Mouse (Mus musculus): ENCODE measurements around the gene A330070K13Rik. TPM values are rescaled to one million over a fixed set of nuclear protein-coding genes. Genes with fewer than 3 reads are reported as not detected.
A peak's percentile ranks its signal among the peaks of the same experiment; 100 is the strongest.

A330070K13Rik gene
- not detected in 2 replicates for polyA plus RNA-seq (2015; fragmentation: Nextera tagmentation; extraction: Ambion mirVana)

DNA sequence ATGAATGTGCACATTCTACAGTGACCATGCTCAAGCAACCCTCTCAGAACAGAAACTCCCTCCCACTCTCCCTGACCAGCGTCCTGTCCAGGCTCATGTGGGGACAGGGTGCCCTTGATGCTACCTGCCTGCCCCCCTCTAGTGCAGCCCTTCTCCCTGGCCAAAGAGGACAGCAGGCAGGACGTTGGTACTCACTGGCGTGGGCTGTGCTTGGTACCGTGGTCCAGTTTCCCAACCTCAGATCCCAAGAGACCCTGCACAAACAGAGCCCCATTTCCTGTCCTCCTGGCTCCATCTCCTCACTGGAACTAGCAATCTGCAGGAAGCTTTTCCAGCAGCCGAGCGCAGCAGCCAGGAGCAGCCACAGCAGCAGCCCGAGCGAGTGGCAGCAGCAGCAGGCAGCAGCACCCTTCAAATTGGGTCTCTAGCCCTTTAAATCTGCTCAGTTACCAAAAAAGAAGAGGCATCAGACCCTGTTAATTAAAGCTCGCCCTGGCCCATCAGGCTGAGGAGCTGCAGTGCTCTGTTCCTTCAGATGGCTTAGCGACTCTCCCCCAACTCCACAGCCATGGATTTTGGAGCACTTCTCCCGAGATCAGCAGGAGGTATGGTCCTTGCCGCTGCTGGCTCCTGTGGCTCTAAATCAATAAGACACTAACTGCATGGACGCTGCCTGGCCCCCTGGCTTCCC lies at the start of gene A330070K13Rik:
A330070K13Rik (minus strand) TSS at position 410 of the 691 bp plus-strand sequence.
- WGBS, result 13% methylated on average over 13 of the region's 13 CpGs

DNA sequence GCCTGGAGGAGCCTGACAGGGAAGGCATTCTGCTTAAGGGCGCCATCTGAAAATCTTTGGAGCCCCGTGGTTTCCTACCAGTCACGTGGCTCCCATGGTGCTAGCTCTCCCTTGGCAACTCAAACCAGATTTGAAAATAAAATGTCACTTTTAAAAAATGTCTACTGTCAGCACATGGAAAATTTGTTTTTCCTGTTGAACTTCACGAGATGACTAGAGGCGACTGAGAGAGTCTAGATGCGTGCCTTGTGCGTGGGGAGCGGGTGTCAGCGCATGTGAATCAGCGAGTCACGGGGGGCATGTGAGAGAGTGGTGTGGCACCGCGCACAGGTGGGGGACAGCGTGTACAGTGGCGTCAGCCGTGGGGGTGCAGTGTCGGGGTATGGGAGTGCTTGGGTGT lies 27.1 kb upstream of the A330070K13Rik start:
- Histone ChIP-seq H3K4me2 (ENCODE audit: low read length) (no peak overlapping the region), H3K9me3 (ENCODE audit: control insufficient read depth, low read length) (no peaks in the 10 kb centered on the region), H3K36me3 (ENCODE audit: control insufficient read depth, insufficient read depth) (no peaks in the 10 kb centered on the region), H3K9ac (replicated peaks; ENCODE audit: low read depth, low read length) (no peak overlapping the region), H3K4me3 (replicated peaks; ENCODE audit: low read length) (no peak overlapping the region), H3K4me1 (replicated peaks; ENCODE audit: control insufficient read depth, insufficient read depth, low read length) (no peaks in the 10 kb centered on the region), H3K27ac (ENCODE audit: low read length) (no peak overlapping the region), H3K27me3 (replicated peaks; ENCODE audit: control insufficient read depth, insufficient read depth, low read length) (no peaks in the 10 kb centered on the region)
- ATAC-seq, result no peak
- 94% methylated on average over 17 of the region's 17 CpGs for WGBS

More for the DNA sequence above, at the start of gene A330070K13Rik:
- no peaks in the 10 kb centered on the region for H3K9me3 ChIP-seq (ENCODE audit: control insufficient read depth, low read length)
- ATAC-seq, result no peak
- no peak within 1 kb of the TSS for H3K9ac ChIP-seq (replicated peaks; ENCODE audit: low read depth, low read length)
- H3K27me3 ChIP-seq (replicated peaks; ENCODE audit: control insufficient read depth, insufficient read depth, low read length), result no peaks in the 10 kb centered on the region
- H3K36me3 ChIP-seq (ENCODE audit: control insufficient read depth, insufficient read depth), result no peaks in the 10 kb centered on the region
- no peak within 1 kb of the TSS for H3K27ac ChIP-seq (ENCODE audit: low read length)
- H3K4me2 ChIP-seq (ENCODE audit: low read length), result peak within 1 kb of the TSS; percentile 41
- 0 out of 2 replicates have a peak within 1 kb of the TSS, but pooled peaks have one; percentile 9 for H3K4me3 ChIP-seq (replicated peaks; ENCODE audit: low read length)
- no peaks in the 10 kb centered on the region; the same call in 1 of the 2 replicates for H3K4me1 ChIP-seq (replicated peaks; ENCODE audit: control insufficient read depth, insufficient read depth, low read length)

DNA sequence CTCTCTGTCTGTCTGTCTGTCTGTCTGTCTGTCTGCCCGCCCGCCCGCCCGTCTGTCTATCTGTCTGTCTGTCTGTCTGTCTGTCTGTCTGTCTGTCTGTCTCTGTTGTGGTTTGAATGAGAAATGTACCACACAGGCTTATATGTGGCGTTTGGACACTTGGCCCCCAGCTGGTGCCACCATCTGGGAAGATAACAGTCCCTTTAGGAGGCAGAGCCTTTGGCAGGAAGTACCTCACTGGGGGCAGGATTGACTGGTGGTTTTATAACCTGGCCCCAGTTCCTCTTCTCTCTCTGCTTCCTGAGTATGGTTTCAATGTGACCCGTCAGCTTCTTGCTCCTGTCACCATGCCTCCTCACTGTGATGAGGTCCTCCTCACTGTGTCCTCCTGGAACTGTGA lies 25.3 kb upstream of the A330070K13Rik start:
- 93% methylated on average over 6 of the region's 6 CpGs for WGBS
- Histone ChIP-seq H3K9ac (replicated peaks; ENCODE audit: low read depth, low read length) (no peak overlapping the region), H3K4me2 (ENCODE audit: low read length) (no peak overlapping the region), H3K4me1 (replicated peaks; ENCODE audit: control insufficient read depth, insufficient read depth, low read length) (no peaks in the 10 kb centered on the region), H3K27me3 (replicated peaks; ENCODE audit: control insufficient read depth, insufficient read depth, low read length) (no peaks in the 10 kb centered on the region), H3K4me3 (replicated peaks; ENCODE audit: low read length) (no peak overlapping the region), H3K27ac (ENCODE audit: low read length) (no peak overlapping the region), H3K36me3 (ENCODE audit: control insufficient read depth, insufficient read depth) (no peaks in the 10 kb centered on the region), H3K9me3 (ENCODE audit: control insufficient read depth, low read length) (no peaks in the 10 kb centered on the region)
- ATAC-seq, result no peak

DNA sequence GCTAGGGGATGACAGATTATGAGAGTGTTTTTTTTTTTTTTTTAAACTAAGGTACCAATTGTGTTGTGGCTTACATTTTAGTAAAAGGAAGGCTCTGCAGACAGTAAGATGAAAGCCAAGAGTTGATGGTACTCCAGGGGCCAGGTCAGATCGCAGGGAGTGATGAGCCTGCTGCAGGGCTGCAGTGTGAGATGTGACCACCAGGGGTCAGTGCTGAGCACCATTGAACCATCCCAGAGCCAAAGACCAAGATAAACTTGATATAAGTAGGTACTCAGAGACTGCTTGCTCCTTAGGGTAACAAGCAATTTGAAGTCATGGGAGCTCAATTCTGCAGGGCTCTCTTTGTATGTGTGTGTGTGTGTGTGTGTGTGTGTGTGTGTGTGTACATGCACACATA lies 20.8 kb upstream of the A330070K13Rik start:
- Histone ChIP-seq H3K4me3 (replicated peaks; ENCODE audit: low read length) (no peak overlapping the region), H3K36me3 (ENCODE audit: control insufficient read depth, insufficient read depth) (no peaks in the 10 kb centered on the region), H3K27me3 (replicated peaks; ENCODE audit: control insufficient read depth, insufficient read depth, low read length) (no peaks in the 10 kb centered on the region), H3K27ac (ENCODE audit: low read length) (no peak overlapping the region), H3K4me1 (replicated peaks; ENCODE audit: control insufficient read depth, insufficient read depth, low read length) (no peaks in the 10 kb centered on the region), H3K9ac (replicated peaks; ENCODE audit: low read depth, low read length) (no peak overlapping the region), H3K4me2 (ENCODE audit: low read length) (no peak overlapping the region), H3K9me3 (ENCODE audit: control insufficient read depth, low read length) (peaks cover 2% of the 10 kb centered on the region; the same call in 1 of the 2 replicates)
- no peak for ATAC-seq
- WGBS, result 44% methylated on average over 1 of the region's 1 CpGs

DNA sequence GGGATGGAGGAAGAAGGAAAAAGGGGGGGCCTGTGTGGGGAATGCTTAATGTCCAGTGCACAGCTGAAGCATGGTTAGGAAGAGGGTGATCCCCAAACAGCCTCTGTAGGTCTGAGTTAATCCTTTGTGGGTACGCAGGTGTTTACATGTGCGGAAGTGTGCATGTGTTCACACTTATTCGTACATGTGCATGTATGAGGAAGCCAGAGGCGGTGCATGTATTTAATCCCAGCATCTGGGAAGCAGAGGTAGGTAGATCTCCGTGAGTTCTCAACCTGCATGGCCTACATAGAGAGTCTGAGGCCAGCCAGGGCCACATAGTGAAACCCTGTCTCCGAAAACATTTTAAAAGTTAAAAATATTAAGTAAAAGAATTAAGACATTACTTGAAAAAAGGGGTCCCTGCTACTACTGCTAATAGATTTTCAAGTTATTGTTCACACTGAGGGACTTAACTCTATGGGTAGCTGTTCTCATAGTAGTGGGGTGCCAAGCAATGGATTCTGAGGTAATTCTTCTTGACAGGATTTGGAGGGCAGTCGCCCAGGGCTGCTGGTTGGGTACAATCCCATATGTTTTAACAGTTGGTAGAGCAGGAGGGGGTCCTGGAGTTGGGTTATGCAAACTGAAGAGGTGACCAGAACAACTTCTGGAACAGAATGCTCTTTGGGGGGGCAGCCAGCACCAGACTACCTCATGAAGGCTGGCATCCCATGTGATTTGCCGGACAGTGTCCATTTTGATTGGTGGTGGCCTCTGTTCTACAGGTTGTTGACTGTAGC lies 15.9 kb upstream of the A330070K13Rik start:
- no peaks in the 10 kb centered on the region for H3K27me3 ChIP-seq (replicated peaks; ENCODE audit: control insufficient read depth, insufficient read depth, low read length)
- H3K9me3 ChIP-seq (ENCODE audit: control insufficient read depth, low read length), result peaks cover 2% of the 10 kb centered on the region; the same call in 1 of the 2 replicates
- no peak overlapping the region for H3K4me2 ChIP-seq (ENCODE audit: low read length)
- ATAC-seq, result no peak
- 92% methylated on average over 8 of the region's 8 CpGs for WGBS
- no peak overlapping the region for H3K9ac ChIP-seq (replicated peaks; ENCODE audit: low read depth, low read length)
- no peak overlapping the region for H3K4me3 ChIP-seq (replicated peaks; ENCODE audit: low read length)
- no peak overlapping the region for H3K27ac ChIP-seq (ENCODE audit: low read length)
- no peaks in the 10 kb centered on the region for H3K4me1 ChIP-seq (replicated peaks; ENCODE audit: control insufficient read depth, insufficient read depth, low read length)
- H3K36me3 ChIP-seq (ENCODE audit: control insufficient read depth, insufficient read depth), result no peaks in the 10 kb centered on the region

DNA sequence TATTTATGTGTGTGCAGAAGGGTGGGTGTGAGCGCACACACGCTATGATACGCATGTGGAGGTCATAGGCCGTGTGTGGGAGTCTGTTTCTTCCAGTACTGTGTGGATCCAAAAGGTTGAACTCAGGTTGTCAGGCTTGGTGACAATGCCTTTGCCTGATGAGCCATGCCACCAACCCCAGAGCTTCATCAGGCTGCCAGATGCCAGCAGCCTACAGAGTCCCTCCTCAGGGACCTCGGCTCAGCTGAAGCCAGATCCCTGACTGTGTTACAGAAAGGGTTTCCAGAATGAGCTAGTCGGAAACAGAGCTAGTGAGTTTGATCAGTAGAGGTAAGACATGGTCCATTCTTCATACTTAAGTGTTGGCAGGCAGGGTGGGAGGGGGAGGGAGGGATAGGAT lies 10.7 kb upstream of the A330070K13Rik start:
- Histone ChIP-seq H3K27me3 (replicated peaks; ENCODE audit: control insufficient read depth, insufficient read depth, low read length) (no peaks in the 10 kb centered on the region), H3K9me3 (ENCODE audit: control insufficient read depth, low read length) (no peaks in the 10 kb centered on the region), H3K4me1 (replicated peaks; ENCODE audit: control insufficient read depth, insufficient read depth, low read length) (0 out of 2 replicates have a peak, but pooled peaks cover 3% of the 10 kb centered on the region), H3K27ac (ENCODE audit: low read length) (no peak overlapping the region), H3K36me3 (ENCODE audit: control insufficient read depth, insufficient read depth) (no peaks in the 10 kb centered on the region), H3K4me2 (ENCODE audit: low read length) (no peak overlapping the region), H3K4me3 (replicated peaks; ENCODE audit: low read length) (no peak overlapping the region), H3K9ac (replicated peaks; ENCODE audit: low read depth, low read length) (no peak overlapping the region)
- no peak for ATAC-seq
- 78% methylated on average over 6 of the region's 6 CpGs for WGBS

DNA sequence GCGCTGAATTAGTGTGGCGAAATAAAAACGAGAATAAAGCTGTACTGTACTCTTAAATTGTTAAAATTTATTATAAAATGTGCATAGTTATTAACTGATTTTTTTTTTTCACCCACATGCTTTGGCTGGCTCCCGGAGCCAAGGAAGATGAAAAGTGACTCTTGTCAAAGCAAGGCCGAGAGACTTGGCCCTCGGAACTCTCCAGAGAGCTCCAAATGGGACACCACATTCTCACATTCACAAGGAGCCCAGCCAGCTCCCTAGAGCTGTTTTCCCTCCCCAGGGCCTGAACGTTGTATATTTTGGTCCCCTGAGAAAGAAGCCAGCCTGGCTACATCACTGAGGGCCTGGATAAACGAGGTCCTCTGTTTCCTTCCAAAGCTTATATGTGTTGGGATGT lies 10.0 kb upstream of the A330070K13Rik start:
- H3K4me2 ChIP-seq (ENCODE audit: low read length), result no peak overlapping the region
- 0 out of 2 replicates have a peak, but pooled peaks cover 3% of the 10 kb centered on the region for H3K4me1 ChIP-seq (replicated peaks; ENCODE audit: control insufficient read depth, insufficient read depth, low read length)
- H3K9me3 ChIP-seq (ENCODE audit: control insufficient read depth, low read length), result no peaks in the 10 kb centered on the region
- no peak overlapping the region for H3K27ac ChIP-seq (ENCODE audit: low read length)
- WGBS, result 66% methylated on average over 8 of the region's 8 CpGs
- H3K36me3 ChIP-seq (ENCODE audit: control insufficient read depth, insufficient read depth), result no peaks in the 10 kb centered on the region
- H3K27me3 ChIP-seq (replicated peaks; ENCODE audit: control insufficient read depth, insufficient read depth, low read length), result no peaks in the 10 kb centered on the region
- no peak for ATAC-seq
- no peak overlapping the region for H3K4me3 ChIP-seq (replicated peaks; ENCODE audit: low read length)
- no peak overlapping the region for H3K9ac ChIP-seq (replicated peaks; ENCODE audit: low read depth, low read length)

DNA sequence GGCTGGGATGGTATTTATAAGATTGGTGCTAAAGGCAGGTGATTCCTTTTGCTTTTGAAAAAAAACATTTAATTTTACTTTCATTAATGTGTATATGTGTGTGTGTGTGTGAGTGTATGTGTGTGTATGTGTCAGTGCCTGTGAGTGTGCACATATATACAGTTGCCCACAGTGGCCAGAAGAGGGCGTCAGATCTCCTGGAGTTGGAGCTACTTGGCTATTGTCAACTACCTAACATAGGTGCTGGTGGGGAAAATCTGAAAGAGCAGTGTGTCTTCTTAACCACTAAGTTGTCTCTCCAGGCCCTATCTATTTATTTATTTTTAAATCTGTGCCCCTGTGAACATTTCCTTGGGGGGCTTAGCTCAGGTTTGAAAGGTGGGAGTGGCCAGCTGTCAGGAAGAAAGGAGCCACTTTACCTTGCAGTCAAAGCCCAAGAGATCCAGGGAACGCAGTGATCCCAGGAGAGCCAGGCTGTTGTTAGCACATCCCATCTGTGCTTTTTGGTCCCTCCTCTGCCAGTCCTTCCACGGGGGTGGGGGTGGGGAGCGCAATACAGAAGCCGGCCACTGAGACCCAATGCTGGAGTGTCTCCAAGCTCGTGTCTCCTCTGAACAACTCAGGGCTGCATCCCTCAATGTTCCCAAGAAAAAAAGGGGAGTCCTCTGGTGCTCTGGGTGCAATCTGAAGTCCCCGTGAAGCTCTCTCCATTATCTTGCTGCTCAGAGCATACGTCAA lies 9.4 kb upstream of the A330070K13Rik start:
- Histone ChIP-seq H3K4me2 (ENCODE audit: low read length) (no peak overlapping the region), H3K4me1 (replicated peaks; ENCODE audit: control insufficient read depth, insufficient read depth, low read length) (0 out of 2 replicates have a peak, but pooled peaks cover 3% of the 10 kb centered on the region), H3K9me3 (ENCODE audit: control insufficient read depth, low read length) (no peaks in the 10 kb centered on the region), H3K9ac (replicated peaks; ENCODE audit: low read depth, low read length) (no peak overlapping the region), H3K27me3 (replicated peaks; ENCODE audit: control insufficient read depth, insufficient read depth, low read length) (no peaks in the 10 kb centered on the region), H3K4me3 (replicated peaks; ENCODE audit: low read length) (no peak overlapping the region), H3K36me3 (ENCODE audit: control insufficient read depth, insufficient read depth) (no peaks in the 10 kb centered on the region), H3K27ac (ENCODE audit: low read length) (no peak overlapping the region)
- ATAC-seq, result no peak
- WGBS, result 43% methylated on average over 8 of the region's 8 CpGs

DNA sequence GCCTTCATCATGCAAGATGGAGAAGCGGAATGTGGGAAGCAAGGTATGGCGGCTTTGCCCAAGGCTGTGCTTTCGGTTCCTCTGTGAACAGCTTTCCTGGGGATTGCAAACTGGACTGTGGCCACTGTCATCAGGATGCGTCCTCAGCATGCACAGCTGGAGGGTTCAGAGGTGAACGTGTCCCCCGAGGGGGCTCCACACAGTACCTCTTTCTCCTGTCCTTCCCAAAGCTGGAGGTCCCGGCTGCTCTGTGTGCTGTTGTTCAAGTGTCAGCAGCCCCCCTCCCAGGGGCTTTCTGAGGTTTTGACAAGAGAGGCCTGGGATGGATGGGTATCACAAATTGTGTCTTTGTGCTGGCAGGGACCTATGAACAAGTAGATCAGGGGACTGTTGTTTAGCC lies 2.0 kb upstream of the A330070K13Rik start:
- WGBS, result 68% methylated on average over 7 of the region's 7 CpGs
- no peak for ATAC-seq

More for the DNA sequence above, 2.0 kb upstream of the A330070K13Rik start:
- no peaks in the 10 kb centered on the region; the same call in 1 of the 2 replicates for H3K4me1 ChIP-seq (replicated peaks; ENCODE audit: control insufficient read depth, insufficient read depth, low read length)
- H3K9ac ChIP-seq (replicated peaks; ENCODE audit: low read depth, low read length), result no peak overlapping the region
- no peak overlapping the region for H3K4me3 ChIP-seq (replicated peaks; ENCODE audit: low read length)
- no peak overlapping the region for H3K4me2 ChIP-seq (ENCODE audit: low read length)
- no peaks in the 10 kb centered on the region for H3K27me3 ChIP-seq (replicated peaks; ENCODE audit: control insufficient read depth, insufficient read depth, low read length)
- H3K27ac ChIP-seq (ENCODE audit: low read length), result no peak overlapping the region
- no peaks in the 10 kb centered on the region for H3K9me3 ChIP-seq (ENCODE audit: control insufficient read depth, low read length)
- H3K36me3 ChIP-seq (ENCODE audit: control insufficient read depth, insufficient read depth), result no peaks in the 10 kb centered on the region
